Mouse (Mus musculus) MEL (cell line): ENCODE data around the gene Samhd1.

ENCODE experiments used
- CTCF ChIP-seq, 3 experiments: IDR thresholded peaks in 2 of 3; conservative IDR thresholded peaks in 1 of 3; 2 replicates each; pipeline ENCODE4 v1.5.1; 2011 to 2012; ENCODE audit warnings: low read length in 3 of 3, low read depth in 2 of 3, mild to moderate bottlenecking in 2 of 3, improper control_type of control experiment in 1 of 3, inconsistent platforms in 1 of 3, mixed read lengths in 1 of 3, moderate library complexity in 1 of 3; ENCODE audit not compliant: control insufficient read depth in 1 of 3, insufficient read depth in 1 of 3, poor library complexity in 1 of 3, severe bottlenecking in 1 of 3
- E2F4 ChIP-seq: IDR thresholded peaks from 2 replicates; pipeline ENCODE4 v1.6.1; 2011; ENCODE audit warnings: low read depth, low read length, improper control_type of control experiment, borderline replicate concordance
- POLR2A ChIP-seq, 2 experiments: IDR thresholded peaks; 2 replicates each; pipeline ENCODE4 v1.6.1; 2011 to 2012; ENCODE audit warnings: low read length in 2 of 2, mild to moderate bottlenecking in 2 of 2, control low read depth in 1 of 2, improper control_type of control experiment in 1 of 2, low read depth in 1 of 2, moderate library complexity in 1 of 2; ENCODE audit not compliant: control insufficient read depth in 1 of 2, insufficient read depth in 1 of 2, poor library complexity in 1 of 2
- POLR2AphosphoS5 ChIP-seq: IDR thresholded peaks from 2 replicates; pipeline ENCODE4 v1.6.1; 2012; ENCODE audit warnings: low read depth, borderline replicate concordance, mild to moderate bottlenecking, inconsistent platforms, low read length, moderate library complexity, mixed read lengths
- RAD21 ChIP-seq: IDR thresholded peaks from 2 replicates; pipeline ENCODE4 v1.6.1; 2011; ENCODE audit warnings: mild to moderate bottlenecking, low read depth, low read length, improper control_type of control experiment
- RCOR1 ChIP-seq: IDR thresholded peaks from 2 replicates; pipeline ENCODE4 v1.6.1; 2012; ENCODE audit warnings: low read depth, mild to moderate bottlenecking, inconsistent platforms, low read length, improper control_type of control experiment
- TBP ChIP-seq: IDR thresholded peaks from 2 replicates; pipeline ENCODE4 v1.8.0; 2011; ENCODE audit warnings: low read depth, low read length, improper control_type of control experiment

DNA sequence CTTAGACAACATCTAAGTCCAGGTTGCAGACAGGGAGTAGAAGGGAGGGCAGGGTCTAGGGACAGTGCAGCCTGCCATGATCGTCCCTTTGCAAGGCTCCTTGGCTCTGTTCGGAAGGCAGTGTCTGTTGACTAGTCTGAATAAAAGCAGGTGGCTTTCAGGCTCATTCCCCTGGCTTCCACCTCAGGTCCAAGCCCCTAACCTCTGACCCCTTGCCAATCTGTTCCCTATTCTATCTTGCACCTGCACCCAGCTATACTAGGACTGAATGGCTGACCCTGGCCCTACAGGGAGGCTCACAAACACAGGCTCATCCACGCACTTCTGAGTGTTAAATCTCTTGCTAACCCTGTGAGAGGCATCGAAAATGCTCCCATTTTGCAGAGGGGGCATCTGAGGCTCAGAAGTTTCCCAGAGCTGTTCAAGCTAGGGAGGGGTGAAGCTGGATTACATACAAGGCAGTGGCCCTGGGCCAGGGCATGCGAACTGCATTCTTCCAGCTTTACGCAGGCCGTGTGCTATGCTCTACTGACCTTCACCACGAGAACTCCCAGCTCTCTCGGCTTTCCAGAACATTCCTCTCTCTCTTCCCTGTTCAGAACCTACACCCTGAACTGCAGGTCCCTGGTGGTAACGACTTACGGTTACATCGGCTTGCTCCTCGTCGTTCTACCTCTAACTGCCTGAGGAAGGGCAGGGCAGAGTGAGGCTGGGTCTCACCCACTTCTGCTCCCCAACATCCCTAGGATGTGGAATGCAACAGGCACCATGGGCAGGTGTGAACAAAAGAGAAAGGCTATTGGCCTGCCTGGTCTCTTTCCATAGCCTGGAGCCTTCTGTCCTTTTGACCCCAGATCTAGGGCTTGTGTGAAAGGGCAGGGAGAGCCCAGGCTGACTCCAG lies 69.8 kb downstream of the Samhd1 start:
- TF ChIP-seq CTCF (IDR thresholded peaks at IDR 0.05 in 2 of 3, conservative IDR thresholded peaks at IDR 0.05 in 1 of 3; ENCODE audit: control insufficient read depth in 1 of 3, insufficient read depth in 1 of 3, low read depth in 2 of 3, low read length in 3 of 3, poor library complexity in 1 of 3, severe bottlenecking in 1 of 3) (no peak), RAD21 (no peak), E2F4 (no peak), TBP (no peak), POLR2AphosphoS5 (no peak), POLR2A (IDR thresholded peaks at IDR 0.05; ENCODE audit: control insufficient read depth in 1 of 2, insufficient read depth in 1 of 2, low read depth in 1 of 2, low read length in 2 of 2, poor library complexity in 1 of 2) (no peak), RCOR1 (no peak)
